ENCODE assay signal across 8 mouse cellular contexts in the genomic region with DNA sequence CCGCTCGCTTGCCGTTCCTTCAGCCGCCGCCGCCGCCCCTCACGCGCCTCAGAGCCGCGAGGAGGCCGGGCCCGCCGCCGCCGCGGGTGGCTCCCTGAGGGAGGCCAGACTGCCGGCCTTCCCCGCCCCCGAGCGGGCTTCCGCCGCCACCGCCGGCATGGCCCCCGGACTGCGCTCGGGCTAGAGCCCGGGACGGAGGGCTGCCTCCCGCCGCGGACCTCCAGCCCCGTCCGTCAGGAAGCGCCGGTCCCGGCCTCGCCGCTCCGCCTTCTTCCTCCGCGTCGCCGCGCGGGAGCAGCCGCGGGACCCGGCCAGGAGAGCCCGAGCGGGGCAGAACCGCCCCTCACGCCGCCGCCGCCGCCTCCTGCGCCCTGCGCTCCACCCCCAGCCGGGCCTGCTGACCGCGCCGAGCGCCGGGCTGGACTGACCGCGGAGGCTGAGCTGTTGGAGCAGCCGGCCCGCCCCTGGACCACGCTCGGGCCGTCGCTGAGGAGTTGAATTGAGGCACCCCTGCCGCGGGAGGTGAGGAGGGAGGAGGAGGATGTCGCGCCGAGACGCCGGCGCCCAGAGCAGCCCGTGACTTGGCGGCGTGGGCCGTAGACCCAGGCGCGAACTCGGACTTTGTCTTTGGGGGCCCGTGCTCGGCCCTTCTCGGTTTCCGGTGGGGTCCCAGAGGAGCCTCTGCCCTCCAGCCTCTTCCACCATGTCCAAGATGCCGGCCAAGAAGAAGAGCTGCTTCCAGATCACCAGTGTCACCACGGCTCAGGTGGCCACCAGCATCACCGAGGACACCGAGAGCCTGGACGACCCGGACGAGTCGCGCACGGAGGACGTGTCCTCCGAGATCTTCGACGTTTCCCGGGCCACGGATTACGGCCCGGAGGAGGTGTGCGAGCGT. TPM values are rescaled to one million over a fixed set of nuclear protein-coding genes. Genes with fewer than 3 reads are reported as not detected.
DNase-seq lines count a peak whose midpoint lies in the region.

No protein-coding gene starts in this region.

- no peaks in the 10 kb centered on the region for H3K27me3 ChIP-seq in megakaryocyte, embryonic 14.5 days (replicated peaks)

- peak; percentile 88 to 96 for DNase-seq in adrenal gland, adult (ENCODE audit: inconsistent age in 2 of 2, low spot score in 1 of 2)
- peak; percentile 68 for DNase-seq in embryo, embryonic 10 days (ENCODE audit: low spot score)
- DNase-seq in gastrocnemius, postnatal 10 days, result peak; percentile 82
- peak; percentile 71 for DNase-seq in induced T-regulatory cell, adult 2 months (ENCODE audit: low read depth)
- peak; percentile 44 to 90 for DNase-seq in left cerebral cortex, postnatal 10 days (ENCODE audit: extremely low spot score in 1 of 2, low spot score in 2 of 2)
- DNase-seq in right cerebral cortex, adult 18-20 months, result peak; percentile 75
- peak; percentile 87 for DNase-seq in urinary bladder, adult 2 months (ENCODE audit: low spot score)

- peak overlapping the region; percentile 99 for H3K4me3 ChIP-seq in megakaryocyte, embryonic 14.5 days (replicated peaks)

- peaks cover 7% of the 10 kb centered on the region for H3K36me3 ChIP-seq in megakaryocyte, embryonic 14.5 days (replicated peaks; ENCODE audit: low read length)

- no peaks in the 10 kb centered on the region for H3K9me3 ChIP-seq in megakaryocyte, embryonic 14.5 days

- peaks cover 19% of the 10 kb centered on the region for H3K4me1 ChIP-seq in megakaryocyte, embryonic 14.5 days

- intact Hi-C loops in left cerebral cortex, postnatal 10 days (cut with DNase I), result loop anchor here (2.0 to 5.0 kb wide), 2 partner anchors 77 to 252 kb away; no protein-coding TSS in a partner anchor

RNA-seq across cellular contexts. Expression of a gene that starts 0.7 kb away (rescaled TPM):
- total RNA-seq in gastrocnemius, postnatal 10 days (2021), result 10 to 100 TPM; 22.5 to 28.3 TPM
- total RNA-seq in left cerebral cortex, postnatal 10 days (2021), result 10 to 100 TPM; 35.1 to 36.3 TPM
- 8.0 and 14.5 TPM in 2 replicates for polyA plus RNA-seq in megakaryocyte, embryonic 14.5 days (2012; ENCODE audit: insufficient read depth, low replicate concordance)
- polyA plus RNA-seq in urinary bladder, adult 2 months (2012; rRNA removed), result 14.7 and 17.7 TPM in 2 replicates

Comparison
In these comparisons a context has a peak if more than half of its experiments do, and no peak if none do; other contexts are left out.
1. Peak in every context shown above with its lines: DNase-seq and H3K4me3 ChIP-seq.